Mouse (Mus musculus) bone marrow macrophage, adult 2 months (primary cell): ENCODE measurements around the gene Nudt2.

ENCODE experiments used
- CTCF ChIP-seq: IDR thresholded peaks from 2 replicates; pipeline ENCODE4 v1.5.1; 2012; ENCODE audit warnings: low read depth, mild to moderate bottlenecking, low read length, moderate library complexity
- POLR2A ChIP-seq: IDR thresholded peaks from 2 replicates; pipeline ENCODE4 v1.6.1; 2012; ENCODE audit warnings: mild to moderate bottlenecking, low read depth, low read length, borderline replicate concordance

DNA sequence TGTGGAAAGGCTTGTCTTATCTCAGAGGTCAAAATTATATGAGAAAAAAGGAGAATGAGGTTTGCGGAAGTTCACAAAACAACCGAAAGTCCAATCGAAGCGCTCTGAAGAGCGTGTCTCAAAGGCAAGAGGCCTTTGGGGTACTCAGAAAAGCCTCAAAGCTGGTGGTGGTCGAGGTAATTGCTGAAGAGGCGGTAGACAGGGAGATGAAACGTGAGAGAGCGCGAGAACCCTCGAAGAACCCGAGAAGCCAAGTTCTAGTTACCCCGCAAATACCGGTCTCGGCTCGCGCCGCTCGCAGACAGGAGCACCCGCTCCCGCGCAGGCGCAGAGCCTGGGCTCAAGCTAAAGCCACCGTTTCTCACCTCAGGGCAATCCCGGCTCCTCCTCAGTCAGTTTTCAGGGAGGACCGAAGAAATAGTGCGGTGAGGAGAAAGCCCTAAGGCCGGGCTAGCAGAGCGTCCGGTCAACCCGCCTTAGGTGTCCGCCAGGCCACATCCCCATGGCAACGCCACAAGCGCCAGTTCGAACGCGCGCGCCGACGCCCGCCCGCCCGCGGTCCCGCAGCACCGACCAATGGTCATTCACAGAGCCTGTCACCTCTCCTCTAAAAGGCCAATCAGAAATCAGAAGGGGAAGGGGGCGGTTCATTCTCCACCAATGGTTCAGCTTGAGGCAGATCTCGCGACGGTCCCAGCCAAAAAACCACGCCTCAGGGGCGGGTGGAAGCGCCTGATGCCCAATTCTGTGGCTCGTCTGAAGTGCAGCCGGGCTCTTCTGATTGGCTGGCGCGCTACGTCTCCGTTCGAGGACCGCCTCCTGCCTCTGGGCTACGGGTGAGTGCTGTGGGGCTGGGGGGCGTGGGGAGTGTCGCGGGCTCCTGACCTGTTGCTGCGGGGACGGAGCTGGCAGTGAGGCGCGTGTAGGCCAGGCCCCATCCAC is at the start of gene Nudt2, which contains the start of gene Kif24:
- no peak for TF ChIP-seq CTCF
- no peak for TF ChIP-seq POLR2A
